Mouse (Mus musculus): ENCODE data around the gene Ppcs. TPM values are rescaled to one million over a fixed set of nuclear protein-coding genes. Genes with fewer than 3 reads are reported as not detected.
A peak's percentile ranks its signal among the peaks of the same experiment; 100 is the strongest.

Ppcs gene
- polyA plus RNA-seq, 1 experiment: 9.1 TPM

DNA sequence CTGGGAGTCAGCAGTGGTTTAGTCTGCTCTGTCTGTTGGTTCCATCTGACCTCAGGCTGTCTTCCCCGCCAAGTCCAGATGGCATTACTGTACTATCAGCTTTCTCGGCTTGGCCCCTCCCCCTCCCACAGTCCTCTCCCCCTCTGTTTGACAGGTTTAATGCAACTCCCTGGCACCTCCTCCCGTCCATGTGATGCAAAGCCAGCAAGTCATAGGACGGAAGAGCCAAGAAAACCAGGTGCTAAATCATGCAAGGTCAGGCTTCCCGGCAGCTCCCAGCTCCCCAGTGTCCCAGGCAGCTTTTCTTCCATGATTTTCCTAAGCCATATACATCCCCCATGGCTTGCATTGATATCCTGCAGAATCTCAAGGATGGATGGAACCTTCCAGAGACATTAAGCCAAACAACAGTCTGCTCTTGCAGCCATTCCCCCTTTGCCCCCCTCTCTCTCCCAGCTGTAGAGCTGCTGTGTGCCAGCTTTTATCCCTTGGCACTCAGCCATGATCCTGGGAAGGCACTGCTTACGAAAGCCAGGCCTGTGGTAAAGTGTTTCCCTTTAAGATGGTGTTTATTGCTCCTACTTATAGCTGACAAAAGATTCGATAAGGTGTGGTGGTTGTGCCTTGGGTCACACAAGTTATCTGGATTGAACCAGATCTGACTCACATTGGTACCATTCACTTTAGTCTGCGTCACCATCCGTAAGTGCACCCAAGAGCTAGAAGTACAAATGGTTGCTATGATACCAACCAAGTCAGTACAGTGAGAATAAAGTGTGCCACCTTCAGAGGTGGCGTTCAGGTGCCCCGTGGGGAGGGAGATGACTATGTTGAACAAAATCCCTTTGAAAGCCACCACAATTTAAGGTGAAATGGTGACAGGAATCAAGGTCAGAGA lies 40.9 kb upstream of the Ppcs start:
- peak overlapping the region; percentile 34 for H3K4me2 ChIP-seq (ENCODE audit: low read depth)
- H3K4me3 ChIP-seq: no peak overlapping the region
- H3K79me2 ChIP-seq (ENCODE audit: control insufficient read depth, insufficient read depth): no peaks in the 10 kb centered on the region
- H3ac ChIP-seq (ENCODE audit: control insufficient read depth, insufficient read length): no peak overlapping the region
- H3K36me3 ChIP-seq (ENCODE audit: control insufficient read depth, insufficient read depth): no peaks in the 10 kb centered on the region
- TF ChIP-seq E2F4 (IDR thresholded peaks at IDR 0.05; ENCODE audit: insufficient read depth): no peak
- no peak for TF ChIP-seq POLR2AphosphoS2 (IDR thresholded peaks at IDR 0.05; ENCODE audit: insufficient read length, low read depth)
- no peak for TF ChIP-seq TCF12 (IDR thresholded peaks at IDR 0.05; ENCODE audit: insufficient read depth, poor library complexity, severe bottlenecking)
- no peak for TF ChIP-seq REST (IDR thresholded peaks at IDR 0.05; ENCODE audit: insufficient read depth, insufficient read length)
- no peak for TF ChIP-seq CEBPB (IDR thresholded peaks at IDR 0.05; ENCODE audit: insufficient read depth, poor library complexity, severe bottlenecking)
- TF ChIP-seq MYOD1 (IDR thresholded peaks at IDR 0.05; ENCODE audit: control insufficient read depth in 1 of 3, insufficient read length in 2 of 3, low read depth in 2 of 3): no peak
- no peak for TF ChIP-seq USF1 (IDR thresholded peaks at IDR 0.05; ENCODE audit: low read depth)
- no peak for TF ChIP-seq MYOG (IDR thresholded peaks at IDR 0.05; ENCODE audit: control insufficient read depth in 1 of 3, insufficient read depth in 1 of 3, insufficient read length in 2 of 3, low read depth in 2 of 3)
- TF ChIP-seq TCF3 (IDR thresholded peaks at IDR 0.05; ENCODE audit: insufficient read length, low read depth): no peak
- TF ChIP-seq POLR2A (IDR thresholded peaks at IDR 0.05; ENCODE audit: insufficient read length, low read depth): no peak
- no peak for TF ChIP-seq MAX (IDR thresholded peaks at IDR 0.05; ENCODE audit: low read depth)
- no peak for TF ChIP-seq SRF (IDR thresholded peaks at IDR 0.05; ENCODE audit: control insufficient read depth, insufficient read length, low read depth)
- H3K27me3 ChIP-seq (ENCODE audit: control insufficient read depth, insufficient read depth, insufficient read length): peaks cover 34% of the 10 kb centered on the region

DNA sequence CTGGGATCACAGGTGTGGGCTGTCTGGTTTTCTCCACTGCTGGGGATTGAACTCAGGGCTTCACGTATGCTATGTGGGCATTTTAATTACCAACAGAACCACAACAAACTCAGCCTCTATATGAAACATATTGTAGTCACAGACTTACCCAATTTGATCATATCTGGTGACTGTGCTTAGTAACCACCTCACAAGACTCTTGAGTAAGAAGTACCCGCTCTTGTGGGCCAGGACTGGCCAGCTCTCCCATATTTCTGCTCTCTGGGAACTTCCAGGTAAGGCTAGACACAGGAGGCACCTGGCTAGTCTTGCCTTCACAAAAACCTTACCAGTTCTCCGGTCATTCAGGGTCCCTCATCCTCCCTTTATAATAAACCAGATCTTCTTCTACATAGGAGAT lies 40.2 kb upstream of the Ppcs start:
- Histone ChIP-seq H3K4me2 (ENCODE audit: low read depth) (peak overlapping the region; percentile 13), H3K79me2 (ENCODE audit: control insufficient read depth, insufficient read depth) (no peaks in the 10 kb centered on the region), H3ac (ENCODE audit: control insufficient read depth, insufficient read length) (no peak overlapping the region), H3K36me3 (ENCODE audit: control insufficient read depth, insufficient read depth) (no peaks in the 10 kb centered on the region), H3K27me3 (ENCODE audit: control insufficient read depth, insufficient read depth, insufficient read length) (peaks cover 29% of the 10 kb centered on the region), H3K4me3 (no peak overlapping the region)
- TF ChIP-seq MYOD1 (IDR thresholded peaks at IDR 0.05; ENCODE audit: control insufficient read depth in 1 of 3, insufficient read length in 2 of 3, low read depth in 2 of 3) (no peak), CEBPB (IDR thresholded peaks at IDR 0.05; ENCODE audit: insufficient read depth, poor library complexity, severe bottlenecking) (no peak), TCF3 (IDR thresholded peaks at IDR 0.05; ENCODE audit: insufficient read length, low read depth) (no peak), SRF (IDR thresholded peaks at IDR 0.05; ENCODE audit: control insufficient read depth, insufficient read length, low read depth) (no peak), TCF12 (IDR thresholded peaks at IDR 0.05; ENCODE audit: insufficient read depth, poor library complexity, severe bottlenecking) (no peak), MYOG (IDR thresholded peaks at IDR 0.05; ENCODE audit: control insufficient read depth in 1 of 3, insufficient read depth in 1 of 3, insufficient read length in 2 of 3, low read depth in 2 of 3) (no peak), REST (IDR thresholded peaks at IDR 0.05; ENCODE audit: insufficient read depth, insufficient read length) (no peak), POLR2AphosphoS2 (IDR thresholded peaks at IDR 0.05; ENCODE audit: insufficient read length, low read depth) (no peak), USF1 (IDR thresholded peaks at IDR 0.05; ENCODE audit: low read depth) (no peak), E2F4 (IDR thresholded peaks at IDR 0.05; ENCODE audit: insufficient read depth) (no peak), MAX (IDR thresholded peaks at IDR 0.05; ENCODE audit: low read depth) (no peak), POLR2A (IDR thresholded peaks at IDR 0.05; ENCODE audit: insufficient read length, low read depth) (no peak)

DNA sequence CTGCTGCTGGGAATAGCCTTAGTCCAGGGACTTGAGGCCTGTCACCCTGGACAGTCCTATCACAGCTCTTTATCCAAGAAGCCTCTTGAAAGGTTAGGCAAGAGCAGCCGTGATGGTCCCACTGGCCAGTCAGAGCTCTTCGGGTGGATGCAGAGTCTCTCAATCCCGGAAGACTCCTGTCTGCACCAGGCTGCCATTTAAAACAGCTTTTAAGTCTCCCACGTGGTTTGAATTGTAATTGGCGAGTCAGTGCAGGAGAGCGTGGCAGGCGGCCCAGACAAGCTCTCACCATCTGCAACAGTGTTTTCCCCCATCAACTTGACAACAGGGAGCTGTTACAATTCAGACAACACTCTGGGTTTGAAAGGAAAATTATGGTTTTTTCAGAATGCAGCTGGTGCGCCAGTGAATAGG lies 38.5 kb upstream of the Ppcs start:
- TF ChIP-seq USF1 (IDR thresholded peaks at IDR 0.05; ENCODE audit: low read depth): no peak
- no peak for TF ChIP-seq E2F4 (IDR thresholded peaks at IDR 0.05; ENCODE audit: insufficient read depth)
- no peak for TF ChIP-seq TCF3 (IDR thresholded peaks at IDR 0.05; ENCODE audit: insufficient read length, low read depth)
- TF ChIP-seq POLR2AphosphoS2 (IDR thresholded peaks at IDR 0.05; ENCODE audit: insufficient read length, low read depth): no peak
- TF ChIP-seq MYOD1 (IDR thresholded peaks at IDR 0.05; ENCODE audit: control insufficient read depth in 1 of 3, insufficient read length in 2 of 3, low read depth in 2 of 3): no peak
- no peak for TF ChIP-seq POLR2A (IDR thresholded peaks at IDR 0.05; ENCODE audit: insufficient read length, low read depth)
- no peak for TF ChIP-seq TCF12 (IDR thresholded peaks at IDR 0.05; ENCODE audit: insufficient read depth, poor library complexity, severe bottlenecking)
- TF ChIP-seq SRF (IDR thresholded peaks at IDR 0.05; ENCODE audit: control insufficient read depth, insufficient read length, low read depth): no peak
- no peak for TF ChIP-seq CEBPB (IDR thresholded peaks at IDR 0.05; ENCODE audit: insufficient read depth, poor library complexity, severe bottlenecking)
- TF ChIP-seq MYOG (IDR thresholded peaks at IDR 0.05; ENCODE audit: control insufficient read depth in 1 of 3, insufficient read depth in 1 of 3, insufficient read length in 2 of 3, low read depth in 2 of 3): no peak
- no peak for TF ChIP-seq MAX (IDR thresholded peaks at IDR 0.05; ENCODE audit: low read depth)
- no peak for TF ChIP-seq REST (IDR thresholded peaks at IDR 0.05; ENCODE audit: insufficient read depth, insufficient read length)
- Histone ChIP-seq H3K36me3 (ENCODE audit: control insufficient read depth, insufficient read depth) (no peaks in the 10 kb centered on the region), H3K4me2 (ENCODE audit: low read depth) (no peak overlapping the region)

DNA sequence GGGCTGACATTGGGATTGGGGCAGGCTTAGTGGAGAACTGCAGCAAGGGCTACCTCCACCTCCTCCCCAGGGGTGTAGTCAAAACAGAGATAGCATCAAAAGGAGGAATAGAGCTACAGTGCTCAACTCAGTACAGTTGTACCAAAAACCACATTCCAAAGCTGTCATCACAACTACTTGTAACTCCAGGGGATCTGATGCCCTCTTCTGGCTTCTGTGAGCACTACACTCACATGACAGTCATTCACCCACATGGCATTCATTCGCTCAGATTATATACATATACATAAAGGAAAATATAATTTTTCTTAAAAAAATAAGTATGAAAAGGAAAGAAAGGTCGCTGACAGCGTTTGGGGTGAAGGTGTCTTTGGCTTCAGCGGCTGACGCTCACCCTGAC lies 38.1 kb upstream of the Ppcs start:
- H3ac ChIP-seq (ENCODE audit: control insufficient read depth, insufficient read length): no peak overlapping the region
- no peaks in the 10 kb centered on the region for H3K79me2 ChIP-seq (ENCODE audit: control insufficient read depth, insufficient read depth)
- H3K4me2 ChIP-seq (ENCODE audit: low read depth): no peak overlapping the region
- H3K4me3 ChIP-seq: no peak overlapping the region
- TF ChIP-seq E2F4 (IDR thresholded peaks at IDR 0.05; ENCODE audit: insufficient read depth) (no peak), POLR2A (IDR thresholded peaks at IDR 0.05; ENCODE audit: insufficient read length, low read depth) (no peak), POLR2AphosphoS2 (IDR thresholded peaks at IDR 0.05; ENCODE audit: insufficient read length, low read depth) (no peak)
- peaks cover 14% of the 10 kb centered on the region for H3K27me3 ChIP-seq (ENCODE audit: control insufficient read depth, insufficient read depth, insufficient read length)
- no peaks in the 10 kb centered on the region for H3K36me3 ChIP-seq (ENCODE audit: control insufficient read depth, insufficient read depth)

More for the DNA sequence above, 38.5 kb upstream of the Ppcs start:
- Histone ChIP-seq H3K27me3 (ENCODE audit: control insufficient read depth, insufficient read depth, insufficient read length) (peaks cover 19% of the 10 kb centered on the region), H3K4me3 (no peak overlapping the region), H3ac (ENCODE audit: control insufficient read depth, insufficient read length) (no peak overlapping the region), H3K79me2 (ENCODE audit: control insufficient read depth, insufficient read depth) (no peaks in the 10 kb centered on the region)
